Mouse (Mus musculus): ENCODE data around the gene Map10.

GRCm38 (mm10) chr8:125671371-125671770, 1.8 kb downstream of the Map10 start:
- TF ChIP-seq NELFE (IDR thresholded peaks at IDR 0.05; ENCODE audit: low read depth, low read length) (no peak), CTCF (conservative IDR thresholded peaks at IDR 0.05 in 1 of 2, IDR thresholded peaks at IDR 0.05 in 1 of 2; ENCODE audit: low read depth in 2 of 2, low read length in 2 of 2) (no peak), ZMIZ1 (IDR thresholded peaks at IDR 0.05; ENCODE audit: low read depth, low read length) (peak; percentile 47; the same call in 1 of the 2 replicates), RCOR1 (conservative IDR thresholded peaks at IDR 0.05; ENCODE audit: low read depth, low read length) (peak; percentile 83; the same call in 1 of the 2 replicates)

All from CH12.LX (cell line).